8 mouse cellular contexts compared by ENCODE assay signal in genomic region chr3:41080724-41081123, GRCm38 (mm10). TPM values are rescaled to one million over a fixed set of nuclear protein-coding genes. Genes with fewer than 3 reads are reported as not detected.
DNase-seq lines count a peak whose midpoint lies in the region; ATAC-seq and TF ChIP-seq lines count a peak whose summit lies in the region.

No protein-coding gene starts in this region.

- no peaks in the 10 kb centered on the region for H3K27me3 ChIP-seq in heart, embryonic 10.5 days (ENCODE audit: insufficient read depth, poor library complexity, severe bottlenecking)
- no peaks in the 10 kb centered on the region for H3K27me3 ChIP-seq in E14TG2a.4 (ENCODE audit: insufficient read depth, low read length)
- H3K27me3 ChIP-seq in forebrain, embryonic 15.5 days, result no peaks in the 10 kb centered on the region
- H3K27me3 ChIP-seq in liver, embryonic 15.5 days, result no peaks in the 10 kb centered on the region

- H3K9me3 ChIP-seq in heart, embryonic 10.5 days, result no peaks in the 10 kb centered on the region
- H3K9me3 ChIP-seq in E14TG2a.4 (ENCODE audit: low read length), result no peaks in the 10 kb centered on the region
- no peaks in the 10 kb centered on the region for H3K9me3 ChIP-seq in forebrain, embryonic 15.5 days
- no peaks in the 10 kb centered on the region for H3K9me3 ChIP-seq in liver, embryonic 15.5 days (replicated peaks)

- WGBS in heart, embryonic 10.5 days, result 30% methylated on average over 3 of the region's 3 CpGs
- 40% methylated on average over 3 of the region's 3 CpGs for WGBS in forebrain, embryonic 15.5 days
- WGBS in liver, embryonic 15.5 days (ENCODE audit: insufficient replicate concordance), result 24% methylated on average over 3 of the region's 3 CpGs

- no peak overlapping the region for H3K27ac ChIP-seq in heart, embryonic 10.5 days
- no peak overlapping the region for H3K27ac ChIP-seq in forebrain, embryonic 15.5 days (replicated peaks)
- no peak overlapping the region for H3K27ac ChIP-seq in liver, embryonic 15.5 days (replicated peaks)

- peak; percentile 76 for DNase-seq in heart, embryonic 10.5 days (ENCODE audit: low spot score)
- DNase-seq in heart, adult 8-10 months (ENCODE audit: low spot score), result no peak
- no peak for DNase-seq in spleen, postnatal 36 days (ENCODE audit: low spot score in 2 of 2)
- DNase-seq in left cerebral cortex, adult 18-20 months (ENCODE audit: low spot score in 2 of 2), result no peak
- DNase-seq in cerebellum, adult 9-10 months, result no peak

- TF ChIP-seq CTCF in E14TG2a.4 (conservative IDR thresholded peaks at IDR 0.05; ENCODE audit: low read length), result no peak

- peak overlapping the region; percentile 62 for H3K4me2 ChIP-seq in forebrain, embryonic 15.5 days (replicated peaks)
- peak overlapping the region; percentile 99 for H3K4me2 ChIP-seq in liver, embryonic 15.5 days

- H3K4me1 ChIP-seq in heart, embryonic 10.5 days, result peaks cover 22% of the 10 kb centered on the region
- H3K4me1 ChIP-seq in E14TG2a.4 (replicated peaks; ENCODE audit: low read depth, low read length), result peaks cover 61% of the 10 kb centered on the region
- peaks cover 23% of the 10 kb centered on the region for H3K4me1 ChIP-seq in forebrain, embryonic 15.5 days
- H3K4me1 ChIP-seq in liver, embryonic 15.5 days (replicated peaks), result peaks cover 36% of the 10 kb centered on the region

- no peaks in the 10 kb centered on the region for H3K36me3 ChIP-seq in heart, embryonic 10.5 days
- H3K36me3 ChIP-seq in E14TG2a.4 (ENCODE audit: insufficient read depth, low read length), result peaks cover 33% of the 10 kb centered on the region
- no peaks in the 10 kb centered on the region for H3K36me3 ChIP-seq in forebrain, embryonic 15.5 days
- H3K36me3 ChIP-seq in liver, embryonic 15.5 days (replicated peaks), result no peaks in the 10 kb centered on the region

- H3K4me3 ChIP-seq in heart, embryonic 10.5 days, result peak overlapping the region; percentile 94
- peak overlapping the region; percentile 99 for H3K4me3 ChIP-seq in E14TG2a.4 (replicated peaks; ENCODE audit: low read length)
- H3K4me3 ChIP-seq in forebrain, embryonic 15.5 days, result 0 out of 2 replicates have a peak overlapping the region, but pooled peaks have one; percentile 99
- H3K4me3 ChIP-seq in liver, embryonic 15.5 days (replicated peaks), result peak overlapping the region; percentile 97; the same call in 1 of the 2 replicates

- no peak overlapping the region for H3K9ac ChIP-seq in forebrain, embryonic 15.5 days (replicated peaks)
- H3K9ac ChIP-seq in liver, embryonic 15.5 days, result no peak overlapping the region

- ATAC-seq in forebrain, embryonic 15.5 days (replicated peaks), result no peak
- ATAC-seq in liver, embryonic 15.5 days (ENCODE audit: insufficient read depth), result no peak

RNA-seq across cellular contexts. Expression of gene Pgrmc2, which starts 2.1 kb away (rescaled TPM):
- 40.1 and 44.4 TPM in 2 replicates for polyA plus RNA-seq in heart, embryonic 10.5 days (2016; fragmentation: Nextera tagmentation; extraction: Ambion mirVana)
- total RNA-seq in heart, adult 8-10 months (2022), result 10 to 100 TPM; 33.9 to 36.7 (median 34.6) TPM
- 31.0 and 32.5 TPM in 2 replicates for polyA plus RNA-seq in forebrain, embryonic 15.5 days (2015; fragmentation: Nextera tagmentation; extraction: Ambion mirVana)
- polyA plus RNA-seq in liver, embryonic 15.5 days (2015; fragmentation: Nextera tagmentation; extraction: Ambion mirVana), result 17.1 and 18.1 TPM in 2 replicates
- 10 to 100 TPM; 62.9 to 64.4 TPM for total RNA-seq in left cerebral cortex, adult 18-20 months (2021)
